Mouse (Mus musculus): ENCODE results near the gene Olfr331.

GRCm38 (mm10) chr11:58498761-58499160 is 3.6 kb downstream of the Olfr331 start:
- TF ChIP-seq POLR2AphosphoS5 (IDR thresholded peaks at IDR 0.05; ENCODE audit: insufficient replicate concordance, low read depth, low read length): no peak
- TF ChIP-seq CTCF (IDR thresholded peaks at IDR 0.05; ENCODE audit: low read depth, low read length): no peak
- TF ChIP-seq GATA1 (IDR thresholded peaks at IDR 0.05; ENCODE audit: borderline replicate concordance, low read length): no peak
- TF ChIP-seq TAL1 (conservative IDR thresholded peaks at IDR 0.05; ENCODE audit: low read depth, low read length): no peak

All from G1E (cell line).